Mouse (Mus musculus): ENCODE data around the gene Hmgb3.

DNA sequence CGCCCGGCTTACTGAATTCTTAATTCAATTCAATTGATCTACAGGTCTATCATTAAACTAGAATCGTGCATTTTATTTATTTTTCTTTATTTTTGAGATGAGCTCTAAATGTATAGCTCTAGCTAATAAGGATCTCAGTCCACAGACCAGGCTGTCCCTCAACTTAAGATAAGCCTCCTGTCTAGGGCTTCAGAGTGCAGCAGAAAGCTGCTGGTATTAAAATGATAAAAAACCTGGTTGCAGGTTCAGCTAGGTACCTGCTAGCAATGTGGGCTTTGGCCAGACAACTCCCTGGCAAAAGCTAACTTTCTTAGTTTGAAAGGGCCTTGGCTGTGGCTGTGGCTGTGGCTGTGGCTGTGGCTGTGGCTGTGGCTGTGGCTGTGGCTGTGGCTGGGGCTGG, 32.8 kb upstream of the Hmgb3 start:
- TF ChIP-seq CTCF (IDR thresholded peaks at IDR 0.05; ENCODE audit: borderline replicate concordance, insufficient read depth, low read depth, low read length), result no peak
- no peak for TF ChIP-seq POLR2A (IDR thresholded peaks at IDR 0.05; ENCODE audit: borderline replicate concordance, insufficient read depth, low read length)

All from cerebellum, adult 2 months (tissue).